Mouse (Mus musculus) mouse embryonic stem cell (cell line): ENCODE results near the gene Cnot10.

ENCODE experiments used
- in situ Hi-C, 2 experiments: fragments of 300-500 bp; cut with MboI; formaldehyde crosslinking; loops; 1 replicate in 1 of 2; 3 replicates in 1 of 2; pipeline ENCODE4 v1.14.3; 2019 to 2020; ENCODE audit warnings: low sequenced_read_pairs in 2 of 2, low pct_unique_long_range_greater_than_20kb in 1 of 2, mixed read lengths in 1 of 2; ENCODE audit not compliant: unreplicated experiment in 1 of 2

The Cnot10 gene

GRCm38 (mm10) chr9:114603876-114604540 is 36.0 kb downstream of the Cnot10 start:
- in situ Hi-C loops, result no loop called here

GRCm38 (mm10) chr9:114601096-114601495 is 38.9 kb downstream of the Cnot10 start:
- in situ Hi-C loops, result no loop called here

GRCm38 (mm10) chr9:114585017-114585345 is 55.0 kb downstream of the Cnot10 start:
- in situ Hi-C loops, result loop anchor here in 1 of 2 experiments (10.0 kb wide), 1 partner anchor 170 kb away; no protein-coding TSS in a partner anchor

- in situ Hi-C loops, result loop anchor here (5.0 to 10.0 kb wide), 2 partner anchors 82 to 170 kb away; partner anchors contain the start of gene Ccr4 (in 2 of the 2)
Measured at GRCm38 (mm10) chr9:114584183-114585016, 55.6 kb downstream of the Cnot10 start.

- in situ Hi-C loops, result loop anchor here (5.0 to 10.0 kb wide), 2 partner anchors 81 to 169 kb away; partner anchors contain the start of gene Ccr4 (in 2 of the 2)
Measured at GRCm38 (mm10) chr9:114583812-114584182, 56.2 kb downstream of the Cnot10 start.

- in situ Hi-C loops, result loop anchor here in 1 of 2 experiments (10.0 kb wide), 1 partner anchor 54 kb away; no protein-coding TSS in a partner anchor
Measured at GRCm38 (mm10) chr9:114578646-114579045, 61.3 kb downstream of the Cnot10 start.

GRCm38 (mm10) chr9:114576001-114576400 is 64.0 kb downstream of the Cnot10 start:
- in situ Hi-C loops, result loop anchor here in 1 of 2 experiments (10.0 kb wide), 1 partner anchor 51 kb away; no protein-coding TSS in a partner anchor

GRCm38 (mm10) chr9:114573528-114573927 is 66.5 kb downstream of the Cnot10 start:
- in situ Hi-C loops, result loop anchor here in 1 of 2 experiments (10.0 kb wide), 1 partner anchor 49 kb away; no protein-coding TSS in a partner anchor

GRCm38 (mm10) chr9:114568682-114569474 is 71.1 kb downstream of the Cnot10 start:
- in situ Hi-C loops, result no loop called here

GRCm38 (mm10) chr9:114564667-114565066 is 75.3 kb downstream of the Cnot10 start:
- in situ Hi-C loops, result no loop called here

- in situ Hi-C loops, result no loop called here
Measured at GRCm38 (mm10) chr9:114563761-114564606, 76.0 kb downstream of the Cnot10 start, which contains the start of gene Trim71. Gene Trim71, minus strand, starts transcription at chr9:114564369.

GRCm38 (mm10) chr9:114562919-114563751 is 76.8 kb downstream of the Cnot10 start:
- in situ Hi-C loops, result no loop called here

GRCm38 (mm10) chr9:114562031-114562918 is 77.7 kb downstream of the Cnot10 start:
- in situ Hi-C loops, result no loop called here

GRCm38 (mm10) chr9:114561671-114561971 is 78.4 kb downstream of the Cnot10 start:
- in situ Hi-C loops, result no loop called here

- in situ Hi-C loops, result no loop called here
Measured at GRCm38 (mm10) chr9:114560771-114561670, 79.0 kb downstream of the Cnot10 start.
